Mouse (Mus musculus) bone marrow macrophage, adult 2 months (primary cell): ENCODE data around the gene Diablo. TPM values are rescaled to one million over a fixed set of nuclear protein-coding genes. Genes with fewer than 3 reads are reported as not detected.

Source experiments
- H3K27ac ChIP-seq: 2 replicates; pipeline ENCODE4 v1.5.1; 2012; ENCODE audit warnings: low read depth, low read length; ENCODE audit not compliant: insufficient read depth
- H3K4me1 ChIP-seq: 2 replicates; pipeline ENCODE4 v1.6.1; 2012; ENCODE audit warnings: low read length; ENCODE audit not compliant: control insufficient read depth, insufficient read depth
- H3K4me3 ChIP-seq: 2 replicates; pipeline ENCODE4 v1.5.1; 2012; ENCODE audit warnings: mild to moderate bottlenecking, low read length, moderate library complexity; ENCODE audit not compliant: insufficient read depth
- CTCF ChIP-seq: IDR thresholded peaks from 2 replicates; pipeline ENCODE4 v1.5.1; 2012; ENCODE audit warnings: low read depth, mild to moderate bottlenecking, low read length, moderate library complexity
- POLR2A ChIP-seq: IDR thresholded peaks from 2 replicates; pipeline ENCODE4 v1.6.1; 2012; ENCODE audit warnings: mild to moderate bottlenecking, low read depth, low read length, borderline replicate concordance
- polyA plus RNA-seq: library from polyadenylated mRNA; stranded (reverse); fragments of >200 nt; gene quantifications from 2 replicates; pipeline ENCODE4 v1.2.4, GENCODE M21; 2012; ENCODE audit not compliant: missing spikeins, insufficient read depth, insufficient read length

The Diablo gene
- polyA plus RNA-seq, 1 experiment: 29.3 TPM

DNA sequence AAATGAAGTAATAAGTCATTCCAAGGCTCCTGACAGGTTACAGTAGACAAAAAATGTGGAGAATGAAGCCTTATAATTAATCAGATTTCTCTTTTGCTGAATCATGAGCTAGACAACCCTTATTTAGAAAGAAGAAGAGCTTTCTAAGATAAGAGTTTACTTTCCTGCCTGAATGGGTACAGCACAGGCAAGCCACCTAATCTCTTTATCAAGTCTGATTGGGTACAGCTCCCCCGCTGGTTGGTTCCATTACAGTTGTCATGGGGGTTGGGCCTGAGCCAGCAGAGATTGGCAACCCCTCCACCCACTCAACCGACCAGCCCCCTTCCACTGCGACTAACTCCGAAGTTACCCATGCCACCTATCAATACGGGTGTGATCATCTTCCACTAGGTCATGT lies 62.6 kb downstream of the Diablo start:
- H3K4me1 ChIP-seq: no peaks in the 10 kb centered on the region
- no peak overlapping the region for H3K27ac ChIP-seq
- TF ChIP-seq CTCF (no peak), POLR2A (no peak)
- no peak overlapping the region for H3K4me3 ChIP-seq

Other genes with a start within 250 kb of the Diablo start
- 2.7 and 3.3 TPM in 2 replicates for gene Bcl7a, start 180.3 kb downstream of the Diablo start, polyA plus RNA-seq
- gene Mlxip, start 129.4 kb downstream of the Diablo start, polyA plus RNA-seq: 41.0 and 44.8 TPM in 2 replicates
- gene Lrrc43, start 34.9 kb downstream of the Diablo start, polyA plus RNA-seq: not detected in 2 replicates
- not detected in 2 replicates for gene Il31, start 34.7 kb downstream of the Diablo start, polyA plus RNA-seq
- not detected in 2 replicates for gene B3gnt4, start 13.7 kb downstream of the Diablo start, polyA plus RNA-seq
- gene Gm49027, start 1.3 kb upstream of the Diablo start, polyA plus RNA-seq: 0.74 TPM in 1 of 2 replicates, not detected in the other
- 43.2 and 44.3 TPM in 2 replicates for gene Vps33a, start 48.9 kb upstream of the Diablo start, polyA plus RNA-seq
- gene Clip1, start 160.4 kb upstream of the Diablo start, polyA plus RNA-seq: 53.6 and 73.6 TPM in 2 replicates
- 92.1 and 95.1 TPM in 2 replicates for gene Zcchc8, start 196.9 kb upstream of the Diablo start, polyA plus RNA-seq
- gene Rsrc2, start 225.2 kb upstream of the Diablo start, polyA plus RNA-seq: 116 and 123 TPM in 2 replicates
- gene Kntc1, start 225.5 kb upstream of the Diablo start, polyA plus RNA-seq: 13.9 and 19.6 TPM in 2 replicates